In the genomic region with DNA sequence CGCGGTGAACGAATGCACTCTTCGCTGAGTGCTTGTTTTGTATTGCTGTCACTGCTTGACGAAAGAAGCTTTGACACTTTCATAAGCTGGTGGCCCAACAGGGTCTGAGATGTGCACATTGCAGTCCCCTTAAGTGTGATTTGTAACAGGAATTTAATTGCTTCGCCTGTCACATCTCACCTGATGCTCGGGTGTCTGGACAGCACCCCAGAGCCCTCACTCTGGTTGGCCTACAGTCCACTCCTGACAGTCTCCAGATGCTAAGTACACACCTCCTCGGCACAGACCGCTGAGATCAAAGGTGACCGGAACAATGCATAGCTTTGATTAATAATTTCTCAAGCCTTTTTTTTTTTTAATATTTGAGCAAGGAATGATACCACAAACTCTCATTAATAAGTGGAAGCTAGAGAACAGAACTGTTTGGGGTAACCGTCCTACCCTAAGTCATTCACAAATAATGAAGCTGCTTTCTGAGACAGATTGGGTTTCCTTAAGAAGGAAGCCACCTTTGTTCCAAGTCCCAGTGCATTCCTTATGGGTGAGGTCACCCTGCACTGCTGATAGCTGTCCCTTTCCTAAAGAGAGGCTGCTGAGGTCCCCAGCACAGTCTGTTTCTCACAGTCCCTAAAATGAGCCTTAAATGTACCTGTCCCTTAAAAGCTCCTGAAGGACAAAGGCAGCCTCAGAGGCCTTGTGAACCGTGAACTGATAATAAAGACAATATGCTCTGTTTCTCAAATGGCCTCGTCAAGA, we compare ENCODE assay signal across 9 mouse cellular contexts. TPM values are rescaled to one million over a fixed set of nuclear protein-coding genes. Genes with fewer than 3 reads are reported as not detected.
A peak's percentile ranks its signal among the peaks of the same experiment; 100 is the strongest.
DNase-seq lines count a peak whose midpoint lies in the region; ATAC-seq and TF ChIP-seq lines count a peak whose summit lies in the region.
"Had no signal": no experiment of that assay in that cellular context is flagged by ENCODE, and none has a peak within 500 bp of the region (broad histone marks: within the 10 kb centered on the region; RNA-seq: fewer than 3 reads in every experiment).

No protein-coding gene starts in this region.

- no peak overlapping the region for H3K4me3 ChIP-seq in intestine, postnatal 0 days (ENCODE audit: low read depth, low read length)
- no peak overlapping the region for H3K4me3 ChIP-seq in liver, embryonic 11.5 days (ENCODE audit: low read depth, low read length)
- no peak overlapping the region for H3K4me3 ChIP-seq in thymus, adult 2 months (ENCODE audit: control insufficient read depth, insufficient read depth, low read length)
- H3K4me3 ChIP-seq: limb, embryonic 15.5 days had no signal

- DNase-seq in urinary bladder, postnatal 14 days (ENCODE audit: low spot score), result peak; percentile 57
- DNase-seq in urinary bladder, postnatal 10 days (ENCODE audit: low spot score), result no peak
- peak; percentile 45 to 47 for DNase-seq in heart, adult 9 months (ENCODE audit: low spot score in 2 of 2)
- DNase-seq in thymus, postnatal 25 days, result no peak
- no peak for DNase-seq in adrenal gland, adult 8-10 months
- DNase-seq in liver, embryonic 11.5 days (ENCODE audit: low spot score), result no peak
- DNase-seq in thymus, adult 2 months, result no peak

- TF ChIP-seq POLR2A in thymus, adult 2 months (IDR thresholded peaks at IDR 0.05; ENCODE audit: control insufficient read depth, extremely low read depth, insufficient read depth, low read length, poor library complexity), result no peak

- H3K27ac ChIP-seq in intestine, postnatal 0 days (ENCODE audit: low read depth, low read length), result peak overlapping the region; percentile 57
- no peak overlapping the region for H3K27ac ChIP-seq in liver, embryonic 11.5 days (ENCODE audit: low read depth, low read length)
- no peak overlapping the region for H3K27ac ChIP-seq in thymus, adult 2 months (ENCODE audit: control insufficient read depth, insufficient read depth, low read length)
- H3K27ac ChIP-seq: limb, embryonic 15.5 days had no signal

- 51% methylated on average over 13 of the region's 13 CpGs for WGBS in intestine, postnatal 0 days
- 76% methylated on average over 13 of the region's 13 CpGs for WGBS in liver, embryonic 11.5 days
- WGBS in thymus, adult 2 months, result 93% methylated on average over 13 of the region's 13 CpGs

- H3K4me2 ChIP-seq in intestine, postnatal 0 days (replicated peaks; ENCODE audit: low read depth), result peak overlapping the region; percentile 41
- H3K4me2 ChIP-seq in liver, embryonic 11.5 days, result no peak overlapping the region
- H3K4me2 ChIP-seq: limb, embryonic 15.5 days had no signal

- H3K36me3 ChIP-seq in intestine, postnatal 0 days (ENCODE audit: control insufficient read depth, insufficient read depth), result peaks cover 5% of the 10 kb centered on the region; the same call in 1 of the 2 replicates
- no peaks in the 10 kb centered on the region; the same call in 1 of the 2 replicates for H3K36me3 ChIP-seq in liver, embryonic 11.5 days (ENCODE audit: control insufficient read depth, insufficient read depth, low read length)
- no peaks in the 10 kb centered on the region for H3K36me3 ChIP-seq in thymus, adult 2 months (ENCODE audit: control insufficient read depth, insufficient read depth, low read length)

- peaks cover 4% of the 10 kb centered on the region; the same call in 1 of the 2 replicates for H3K9me3 ChIP-seq in intestine, postnatal 0 days (ENCODE audit: control insufficient read depth)
- H3K9me3 ChIP-seq in liver, embryonic 11.5 days (ENCODE audit: control insufficient read depth, low read length), result peaks cover 5% of the 10 kb centered on the region; the same call in 1 of the 2 replicates
- H3K9me3 ChIP-seq: limb, embryonic 15.5 days had no signal

- H3K27me3 ChIP-seq in intestine, postnatal 0 days (replicated peaks; ENCODE audit: control insufficient read depth, insufficient read depth, low read length), result no peaks in the 10 kb centered on the region
- no peaks in the 10 kb centered on the region for H3K27me3 ChIP-seq in liver, embryonic 11.5 days (replicated peaks; ENCODE audit: control insufficient read depth, insufficient read depth, low read length)
- no peaks in the 10 kb centered on the region for H3K27me3 ChIP-seq in thymus, adult 2 months (ENCODE audit: control insufficient read depth, insufficient read depth, low read length)
- H3K27me3 ChIP-seq: limb, embryonic 15.5 days had no signal

- TF ChIP-seq CTCF in intestine, postnatal 0 days (IDR thresholded peaks at IDR 0.05; ENCODE audit: low read depth), result no peak
- TF ChIP-seq CTCF in thymus, adult 2 months (IDR thresholded peaks at IDR 0.05; ENCODE audit: borderline replicate concordance, control insufficient read depth, extremely low read depth, insufficient read depth, low read length, poor library complexity), result no peak

- H3K9ac ChIP-seq in intestine, postnatal 0 days (ENCODE audit: low read depth, low read length), result 0 out of 2 replicates have a peak overlapping the region, but pooled peaks have one; percentile 4
- no peak overlapping the region for H3K9ac ChIP-seq in liver, embryonic 11.5 days (ENCODE audit: low read depth, low read length)
- H3K9ac ChIP-seq: limb, embryonic 15.5 days had no signal

- 0 out of 2 replicates have a peak, but pooled peaks cover 5% of the 10 kb centered on the region for H3K4me1 ChIP-seq in intestine, postnatal 0 days (replicated peaks; ENCODE audit: control insufficient read depth, insufficient read depth, low read length)
- H3K4me1 ChIP-seq in liver, embryonic 11.5 days (replicated peaks; ENCODE audit: control insufficient read depth, insufficient read depth, low read length), result no peaks in the 10 kb centered on the region
- no peaks in the 10 kb centered on the region; the same call in 1 of the 2 replicates for H3K4me1 ChIP-seq in thymus, adult 2 months (replicated peaks; ENCODE audit: control insufficient read depth, insufficient read depth, low read length)

- ATAC-seq in intestine, postnatal 0 days, result peak; percentile 89
- no peak for ATAC-seq in liver, embryonic 11.5 days (replicated peaks; ENCODE audit: low FRiP score)

RNA-seq across cellular contexts. Expression of a gene that starts 23.8 kb away (rescaled TPM):
- 7.9 and 8.3 TPM in 2 replicates for polyA plus RNA-seq in intestine, postnatal 0 days (2015; fragmentation: Nextera tagmentation; extraction: Ambion mirVana)
- total RNA-seq in adrenal gland, adult 8-10 months (2022), result 10 to 100 TPM in 2 of 4 experiments, 1 to 10 TPM in 2; 8.7 to 13.5 (median 10.4) TPM
- polyA plus RNA-seq in liver, embryonic 11.5 days (2014; fragmentation: Nextera tagmentation; extraction: Ambion mirVana), result 6.7 and 7.1 TPM in 2 replicates
- 7.6 and 9.4 TPM in 2 replicates for polyA plus RNA-seq in thymus, adult 2 months (2012; rRNA removed)

Comparison
In these comparisons a context has a peak if more than half of its experiments do, and no peak if none do; other contexts are left out.
1. DNase-seq: peak in urinary bladder, postnatal 14 days (single experiment) and heart, adult 9 months (2 of 2); none in urinary bladder, postnatal 10 days (single experiment), thymus, postnatal 25 days (single experiment), adrenal gland, adult 8-10 months (single experiment), liver, embryonic 11.5 days (single experiment) and thymus, adult 2 months (single experiment).